Mouse (Mus musculus) spleen, adult 2 months (tissue): ENCODE data around the gene Anapc2. TPM values are rescaled to one million over a fixed set of nuclear protein-coding genes. Genes with fewer than 3 reads are reported as not detected.
A peak's percentile ranks its signal among the peaks of the same experiment; 100 is the strongest.

Experiments
- DNase-seq, 2 experiments: peaks; one replicate each; pipeline versions ENCODE4 v3.0.0 to v3.0.0-alpha.2; 2012 to 2021; ENCODE audit warnings: low spot score in 2 of 2, low read depth in 1 of 2
- H3K27ac ChIP-seq: fragments of 200-500 bp; 2 replicates; pipeline ENCODE4 v1.5.1; 2012; ENCODE audit warnings: low read length, inconsistent platforms; ENCODE audit not compliant: insufficient read depth
- H3K27me3 ChIP-seq: fragments of 200-500 bp; 2 replicates; pipeline ENCODE4 v1.6.1; 2012; ENCODE audit warnings: mild to moderate bottlenecking, moderate library complexity, low read length, inconsistent platforms; ENCODE audit not compliant: control insufficient read depth, insufficient read depth
- H3K36me3 ChIP-seq: fragments of 200-500 bp; 2 replicates; pipeline ENCODE4 v1.6.1; 2012; ENCODE audit warnings: mild to moderate bottlenecking, low read length, inconsistent platforms; ENCODE audit not compliant: control insufficient read depth, insufficient read depth
- H3K4me1 ChIP-seq: fragments of 200-500 bp; 2 replicates; pipeline ENCODE4 v1.6.1; 2011; ENCODE audit warnings: inconsistent platforms; ENCODE audit not compliant: control insufficient read depth, insufficient read depth, insufficient read length
- H3K4me3 ChIP-seq: fragments of 200-500 bp; 2 replicates; pipeline ENCODE4 v1.5.1; 2011; ENCODE audit warnings: mild to moderate bottlenecking, inconsistent platforms; ENCODE audit not compliant: insufficient read depth, insufficient read length; ENCODE audit errors: extremely low read depth
- CTCF ChIP-seq: fragments of 200-500 bp; IDR thresholded peaks from 2 replicates; pipeline ENCODE4 v1.5.1; 2011; ENCODE audit warnings: mild to moderate bottlenecking, inconsistent platforms; ENCODE audit not compliant: insufficient read depth, insufficient read length, insufficient replicate concordance; ENCODE audit errors: extremely low read depth
- POLR2A ChIP-seq: fragments of 200-500 bp; IDR thresholded peaks from 2 replicates; pipeline ENCODE4 v1.6.1; 2011; ENCODE audit warnings: low read depth, low read length, inconsistent platforms
- WGBS: fragments of 180-500 bp; shearing (Covaris S2); methylation state at CpG from one replicate; pipeline ENCODE4 v1.1.7; 2018; 5-methylcytosine and 5-hydroxymethylcytosine counted together
- polyA plus RNA-seq: library from polyadenylated mRNA; depleted of rRNA; stranded (reverse); fragments of >200 nt; gene quantifications from 2 replicates; pipeline ENCODE4 v1.2.3, GENCODE M21; 2012

The Anapc2 gene
- polyA plus RNA-seq, 1 experiment, result 55.7 TPM

DNA sequence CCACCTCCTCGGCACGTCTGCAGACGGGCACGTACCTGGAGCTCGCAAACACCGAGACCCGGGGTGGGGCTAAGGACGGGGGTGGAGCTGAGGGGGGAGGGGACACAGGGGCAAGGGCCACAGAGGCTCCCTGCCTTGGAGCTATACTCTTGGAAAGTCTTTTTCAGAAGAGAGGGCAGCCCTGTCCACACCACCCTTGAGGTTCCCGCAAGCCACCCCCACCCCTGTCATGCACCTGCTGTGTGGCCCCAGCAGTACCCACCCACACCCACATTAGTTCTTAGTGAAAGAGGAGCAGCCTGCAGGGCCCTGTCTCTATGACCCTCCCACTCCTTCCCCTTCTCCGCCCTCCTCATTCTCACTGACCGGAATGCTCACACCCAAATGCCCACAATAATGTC, 39.2 kb downstream of the Anapc2 start:
- 9% methylated on average over 11 of the region's 11 CpGs for WGBS
- H3K27ac ChIP-seq, result no peak overlapping the region
- TF ChIP-seq POLR2A, result no peak
- no peak for TF ChIP-seq CTCF
- DNase-seq, result no peak
- H3K4me3 ChIP-seq, result no peak overlapping the region
- no peaks in the 10 kb centered on the region for H3K4me1 ChIP-seq
- no peaks in the 10 kb centered on the region for H3K36me3 ChIP-seq
- peaks cover 6% of the 10 kb centered on the region for H3K27me3 ChIP-seq

GRCm38 (mm10) chr2:25318119-25318966, 46.1 kb downstream of the Anapc2 start:
- no peaks in the 10 kb centered on the region for H3K36me3 ChIP-seq
- TF ChIP-seq POLR2A (no peak), CTCF (no peak)
- DNase-seq, result no peak
- WGBS, result 6% methylated on average over 31 of the region's 31 CpGs
- H3K4me1 ChIP-seq, result peaks cover 7% of the 10 kb centered on the region; the same call in 1 of the 2 replicates
- peaks cover 2% of the 10 kb centered on the region for H3K27me3 ChIP-seq
- no peak overlapping the region for H3K4me3 ChIP-seq
- H3K27ac ChIP-seq, result no peak overlapping the region

GRCm38 (mm10) chr2:25318971-25319773, 46.9 kb downstream of the Anapc2 start, which contains the start of gene Grin1:
Gene Grin1 (minus strand): TSS chr2:25319187.
- WGBS, result 11% methylated on average over 58 of the region's 58 CpGs
- peak in 1 of 2 experiments; percentile 34 for DNase-seq
- Histone ChIP-seq H3K4me3 (no peak within 1 kb of the TSS), H3K27me3 (peaks cover 2% of the 10 kb centered on the region), H3K27ac (no peak within 1 kb of the TSS), H3K4me1 (peaks cover 7% of the 10 kb centered on the region; the same call in 1 of the 2 replicates), H3K36me3 (no peaks in the 10 kb centered on the region)
- TF ChIP-seq CTCF, result no peak
- no peak for TF ChIP-seq POLR2A

- H3K4me1 ChIP-seq, result peaks cover 7% of the 10 kb centered on the region; the same call in 1 of the 2 replicates
- DNase-seq, result no peak
- 28% methylated on average over 2 of the region's 2 CpGs for WGBS
- H3K27me3 ChIP-seq, result peaks cover 2% of the 10 kb centered on the region
- no peak overlapping the region for H3K4me3 ChIP-seq
- no peaks in the 10 kb centered on the region for H3K36me3 ChIP-seq
- no peak overlapping the region for H3K27ac ChIP-seq
- TF ChIP-seq POLR2A, result no peak
- no peak for TF ChIP-seq CTCF
Measured at GRCm38 (mm10) chr2:25320084-25320483, 47.8 kb downstream of the Anapc2 start.

GRCm38 (mm10) chr2:25326036-25326435, 53.8 kb downstream of the Anapc2 start:
- Histone ChIP-seq H3K4me1 (no peaks in the 10 kb centered on the region), H3K27ac (no peak overlapping the region), H3K36me3 (no peaks in the 10 kb centered on the region), H3K4me3 (no peak overlapping the region), H3K27me3 (peaks cover 2% of the 10 kb centered on the region; the same call in 1 of the 2 replicates)
- 78% methylated on average over 2 of the region's 2 CpGs for WGBS
- DNase-seq, result no peak
- TF ChIP-seq POLR2A (no peak), CTCF (no peak)

DNA sequence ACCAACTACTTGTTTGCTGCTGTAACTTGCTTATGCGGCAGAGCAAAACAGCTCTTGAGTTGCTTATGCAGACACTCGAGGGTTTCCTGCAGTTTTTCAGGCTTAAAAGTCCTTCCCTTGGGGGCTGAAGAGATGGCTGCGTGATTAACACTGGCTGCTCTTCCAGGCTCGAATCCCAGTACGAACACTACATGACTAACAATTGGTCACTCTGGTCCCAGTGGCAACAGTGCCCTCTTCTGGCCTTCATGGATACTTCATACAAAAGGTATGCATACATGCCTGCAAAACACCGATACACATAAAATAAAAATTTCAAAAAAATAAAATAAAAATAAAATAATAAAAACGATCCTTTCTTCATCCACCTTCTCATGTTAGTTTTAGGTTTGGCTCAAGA, 56.2 kb downstream of the Anapc2 start:
- no peak overlapping the region for H3K27ac ChIP-seq
- H3K4me1 ChIP-seq, result peaks cover 6% of the 10 kb centered on the region; the same call in 1 of the 2 replicates
- no peaks in the 10 kb centered on the region for H3K27me3 ChIP-seq
- WGBS, result 48% methylated on average over 7 of the region's 7 CpGs
- no peak for TF ChIP-seq CTCF
- no peak for TF ChIP-seq POLR2A
- DNase-seq, result no peak
- H3K36me3 ChIP-seq, result no peaks in the 10 kb centered on the region
- no peak overlapping the region for H3K4me3 ChIP-seq

GRCm38 (mm10) chr2:25331470-25331869, 59.2 kb downstream of the Anapc2 start:
- Histone ChIP-seq H3K27ac (no peak overlapping the region), H3K4me3 (no peak overlapping the region), H3K4me1 (peaks cover 7% of the 10 kb centered on the region; the same call in 1 of the 2 replicates), H3K36me3 (peaks cover 11% of the 10 kb centered on the region), H3K27me3 (no peaks in the 10 kb centered on the region)
- WGBS, result 56% methylated on average over 9 of the region's 9 CpGs
- DNase-seq, result no peak
- TF ChIP-seq CTCF, result no peak
- TF ChIP-seq POLR2A, result no peak
